Mouse (Mus musculus): Measurements from ENCODE around the gene Slc27a1. TPM values are rescaled to one million over a fixed set of nuclear protein-coding genes. Genes with fewer than 3 reads are reported as not detected.
A peak's percentile ranks its signal among the peaks of the same experiment; 100 is the strongest.

Gene Slc27a1
- polyA plus RNA-seq, 1 experiment = 57.5 TPM

- H3K36me3 ChIP-seq (ENCODE audit: control insufficient read depth, insufficient read depth) = peaks cover 3% of the 10 kb centered on the region
- peak within 1 kb of the TSS; percentile 28 for H3ac ChIP-seq (ENCODE audit: control insufficient read depth, insufficient read length, low read depth)
- H3K79me2 ChIP-seq (ENCODE audit: control insufficient read depth, insufficient read depth) = peaks cover 16% of the 10 kb centered on the region
- H3K27me3 ChIP-seq (ENCODE audit: control insufficient read depth, insufficient read depth, insufficient read length) = no peaks in the 10 kb centered on the region
- no peak within 1 kb of the TSS for H3K4me3 ChIP-seq (ENCODE audit: insufficient read depth, poor library complexity, severe bottlenecking)
- H3K79me3 ChIP-seq (ENCODE audit: low read depth) = peaks cover 10% of the 10 kb centered on the region
- TF ChIP-seq MAX (IDR thresholded peaks at IDR 0.05) (no peak), CTCF (IDR thresholded peaks at IDR 0.05; ENCODE audit: control insufficient read depth, insufficient read depth, insufficient read length) (no peak)
Observed at GRCm38 (mm10) chr8:71597451-71597850, 28.8 kb downstream of the Slc27a1 start, which contains the start of gene Fam129c. TSS of gene Fam129c (plus strand) at chr8:71597648.

- no peak for TF ChIP-seq MYOG (IDR thresholded peaks at IDR 0.05; ENCODE audit: control insufficient read depth, extremely low read depth, insufficient read length)
- no peak for TF ChIP-seq FOSL1 (IDR thresholded peaks at IDR 0.05; ENCODE audit: insufficient read depth, low read length, poor library complexity, severe bottlenecking)
- TF ChIP-seq USF1 (IDR thresholded peaks at IDR 0.05; ENCODE audit: low read depth) = no peak
- TF ChIP-seq MAX (IDR thresholded peaks at IDR 0.05) = no peak
- TF ChIP-seq CTCF (IDR thresholded peaks at IDR 0.05; ENCODE audit: control insufficient read depth, insufficient read depth, insufficient read length) = no peak
- no peak for TF ChIP-seq CEBPB (IDR thresholded peaks at IDR 0.05; ENCODE audit: low read depth)
- no peak for TF ChIP-seq MYOD1 (IDR thresholded peaks at IDR 0.05; ENCODE audit: control insufficient read depth, insufficient read length, low read depth)
- H3K36me3 ChIP-seq (ENCODE audit: control insufficient read depth, insufficient read depth) = peaks cover 3% of the 10 kb centered on the region
- peaks cover under 1% of the 10 kb centered on the region for H3K79me3 ChIP-seq (ENCODE audit: low read depth)
- H3K27me3 ChIP-seq (ENCODE audit: control insufficient read depth, insufficient read depth, insufficient read length) = no peaks in the 10 kb centered on the region
- H3K79me2 ChIP-seq (ENCODE audit: control insufficient read depth, insufficient read depth) = peaks cover 7% of the 10 kb centered on the region
- no peak overlapping the region for H3K4me3 ChIP-seq (ENCODE audit: insufficient read depth, poor library complexity, severe bottlenecking)
- H3ac ChIP-seq (ENCODE audit: control insufficient read depth, insufficient read length, low read depth) = no peak overlapping the region
Observed at GRCm38 (mm10) chr8:71598375-71598774, 29.7 kb downstream of the Slc27a1 start.

DNA sequence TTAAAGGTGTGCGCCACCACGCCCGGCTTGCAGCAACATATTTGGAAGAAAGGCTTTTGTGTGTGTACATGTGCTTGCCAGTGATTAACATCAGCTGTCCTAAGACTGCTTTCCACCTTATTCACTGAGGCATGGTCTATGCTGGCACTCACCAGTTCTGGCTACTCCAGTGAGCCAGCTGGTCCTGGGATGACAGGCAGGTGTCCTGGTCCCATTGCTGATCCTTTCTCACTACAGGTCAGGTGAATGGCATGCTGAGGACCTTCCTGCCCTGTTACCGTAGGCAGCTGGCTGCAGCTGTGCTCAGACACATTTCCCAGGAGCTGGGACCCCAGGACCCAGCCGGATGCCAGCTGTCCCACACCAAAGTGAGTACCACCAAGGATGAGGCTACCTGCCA lies 30.2 kb downstream of the Slc27a1 start:
- Histone ChIP-seq H3K79me3 (ENCODE audit: low read depth) (no peaks in the 10 kb centered on the region), H3K36me3 (ENCODE audit: control insufficient read depth, insufficient read depth) (peaks cover 3% of the 10 kb centered on the region), H3K79me2 (ENCODE audit: control insufficient read depth, insufficient read depth) (peaks cover 2% of the 10 kb centered on the region), H3ac (ENCODE audit: control insufficient read depth, insufficient read length, low read depth) (no peak overlapping the region), H3K4me3 (ENCODE audit: insufficient read depth, poor library complexity, severe bottlenecking) (no peak overlapping the region), H3K27me3 (ENCODE audit: control insufficient read depth, insufficient read depth, insufficient read length) (no peaks in the 10 kb centered on the region)
- TF ChIP-seq CEBPB (IDR thresholded peaks at IDR 0.05; ENCODE audit: low read depth) = no peak
- no peak for TF ChIP-seq MAX (IDR thresholded peaks at IDR 0.05)
- no peak for TF ChIP-seq CTCF (IDR thresholded peaks at IDR 0.05; ENCODE audit: control insufficient read depth, insufficient read depth, insufficient read length)
- no peak for TF ChIP-seq FOSL1 (IDR thresholded peaks at IDR 0.05; ENCODE audit: insufficient read depth, low read length, poor library complexity, severe bottlenecking)
- no peak for TF ChIP-seq MYOG (IDR thresholded peaks at IDR 0.05; ENCODE audit: control insufficient read depth, extremely low read depth, insufficient read length)
- no peak for TF ChIP-seq USF1 (IDR thresholded peaks at IDR 0.05; ENCODE audit: low read depth)
- TF ChIP-seq MYOD1 (IDR thresholded peaks at IDR 0.05; ENCODE audit: control insufficient read depth, insufficient read length, low read depth) = no peak

DNA sequence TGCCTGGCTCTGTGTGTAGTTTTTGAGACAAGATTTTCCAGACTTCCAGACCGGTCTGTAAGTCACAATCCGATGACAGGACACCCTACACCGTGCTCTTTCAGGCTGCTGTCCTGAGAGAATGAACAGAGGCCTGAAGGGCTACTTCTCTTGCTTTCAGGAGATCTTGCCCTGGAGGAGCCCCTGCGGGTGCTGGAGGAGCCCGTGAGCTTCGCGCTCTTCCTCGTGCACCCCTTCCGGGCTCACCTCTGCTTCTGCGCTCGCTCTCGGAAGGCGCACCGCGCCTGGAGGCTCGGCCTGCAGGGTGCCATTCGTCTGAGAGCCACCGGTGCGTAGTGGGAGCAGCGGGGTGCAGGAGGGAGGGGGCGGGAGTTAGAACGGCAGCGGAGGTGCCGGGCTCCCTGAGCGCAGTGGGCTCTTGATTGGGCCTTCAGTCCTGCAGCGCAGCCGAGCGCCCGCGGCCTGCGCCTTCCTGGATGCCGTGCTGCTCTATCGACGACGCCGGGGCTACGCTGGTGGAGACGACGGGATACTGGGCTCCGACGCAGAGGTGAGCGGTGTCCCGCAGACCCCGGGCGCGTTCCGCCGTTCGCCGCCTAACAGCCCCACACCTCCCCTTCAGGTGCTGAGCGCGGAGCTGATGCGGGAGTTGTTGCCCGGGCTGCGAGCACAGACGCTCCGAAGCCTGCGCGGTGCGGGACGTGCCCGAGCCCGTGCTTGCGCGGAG lies 33.4 kb downstream of the Slc27a1 start:
- no peaks in the 10 kb centered on the region for H3K36me3 ChIP-seq (ENCODE audit: control insufficient read depth, insufficient read depth)
- no peaks in the 10 kb centered on the region for H3K27me3 ChIP-seq (ENCODE audit: control insufficient read depth, insufficient read depth, insufficient read length)
- no peaks in the 10 kb centered on the region for H3K79me3 ChIP-seq (ENCODE audit: low read depth)
- no peak overlapping the region for H3K4me3 ChIP-seq (ENCODE audit: insufficient read depth, poor library complexity, severe bottlenecking)
- no peak overlapping the region for H3ac ChIP-seq (ENCODE audit: control insufficient read depth, insufficient read length, low read depth)
- H3K79me2 ChIP-seq (ENCODE audit: control insufficient read depth, insufficient read depth) = no peaks in the 10 kb centered on the region
- no peak for TF ChIP-seq USF1 (IDR thresholded peaks at IDR 0.05; ENCODE audit: low read depth)
- no peak for TF ChIP-seq MYOG (IDR thresholded peaks at IDR 0.05; ENCODE audit: control insufficient read depth, extremely low read depth, insufficient read length)
- no peak for TF ChIP-seq CTCF (IDR thresholded peaks at IDR 0.05; ENCODE audit: control insufficient read depth, insufficient read depth, insufficient read length)
- TF ChIP-seq CEBPB (IDR thresholded peaks at IDR 0.05; ENCODE audit: low read depth) = no peak
- no peak for TF ChIP-seq MYOD1 (IDR thresholded peaks at IDR 0.05; ENCODE audit: control insufficient read depth, insufficient read length, low read depth)
- no peak for TF ChIP-seq FOSL1 (IDR thresholded peaks at IDR 0.05; ENCODE audit: insufficient read depth, low read length, poor library complexity, severe bottlenecking)
- no peak for TF ChIP-seq MAX (IDR thresholded peaks at IDR 0.05)

DNA sequence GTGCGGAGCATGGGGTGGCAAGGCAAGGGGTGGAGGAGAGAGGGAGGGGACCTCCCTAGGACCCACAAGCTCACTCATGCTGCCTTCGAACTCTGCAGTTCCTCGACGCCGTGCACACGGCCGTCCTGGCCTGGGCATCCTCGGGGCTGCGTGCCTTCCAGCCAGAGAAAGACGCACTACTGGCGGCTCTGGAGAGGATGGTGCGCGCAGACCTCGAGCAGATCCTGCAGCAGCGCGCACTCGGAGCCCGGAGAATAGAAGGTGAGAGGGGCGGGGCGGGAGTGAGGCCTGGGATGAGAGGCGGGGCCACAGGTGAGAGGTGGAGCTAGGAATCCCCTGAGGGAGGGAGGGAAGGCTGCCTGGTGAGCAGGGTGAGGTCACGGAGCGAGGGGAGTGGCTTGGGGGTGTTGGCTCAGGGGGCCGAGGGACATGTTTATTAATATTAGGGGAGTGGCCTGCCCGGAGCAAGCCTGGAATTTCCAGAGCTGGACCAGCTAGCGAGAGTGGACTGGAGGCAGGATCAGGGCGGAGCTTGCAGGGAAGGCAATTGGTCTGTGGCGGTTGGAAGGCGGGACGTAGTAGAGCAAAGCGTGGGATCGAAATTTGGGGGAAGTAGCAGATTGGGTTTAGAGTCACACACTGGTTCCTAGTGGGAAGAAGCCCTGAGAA lies 34.1 kb downstream of the Slc27a1 start:
- H3K27me3 ChIP-seq (ENCODE audit: control insufficient read depth, insufficient read depth, insufficient read length) = no peaks in the 10 kb centered on the region
- no peaks in the 10 kb centered on the region for H3K79me3 ChIP-seq (ENCODE audit: low read depth)
- H3K36me3 ChIP-seq (ENCODE audit: control insufficient read depth, insufficient read depth) = no peaks in the 10 kb centered on the region
- no peak for TF ChIP-seq CEBPB (IDR thresholded peaks at IDR 0.05; ENCODE audit: low read depth)
- no peak for TF ChIP-seq MYOD1 (IDR thresholded peaks at IDR 0.05; ENCODE audit: control insufficient read depth, insufficient read length, low read depth)
- TF ChIP-seq CTCF (IDR thresholded peaks at IDR 0.05; ENCODE audit: control insufficient read depth, insufficient read depth, insufficient read length) = no peak
- no peak for TF ChIP-seq MYOG (IDR thresholded peaks at IDR 0.05; ENCODE audit: control insufficient read depth, extremely low read depth, insufficient read length)
- TF ChIP-seq FOSL1 (IDR thresholded peaks at IDR 0.05; ENCODE audit: insufficient read depth, low read length, poor library complexity, severe bottlenecking) = no peak
- TF ChIP-seq USF1 (IDR thresholded peaks at IDR 0.05; ENCODE audit: low read depth) = no peak
- TF ChIP-seq MAX (IDR thresholded peaks at IDR 0.05) = no peak
- no peak overlapping the region for H3K4me3 ChIP-seq (ENCODE audit: insufficient read depth, poor library complexity, severe bottlenecking)
- H3ac ChIP-seq (ENCODE audit: control insufficient read depth, insufficient read length, low read depth) = no peak overlapping the region
- H3K79me2 ChIP-seq (ENCODE audit: control insufficient read depth, insufficient read depth) = no peaks in the 10 kb centered on the region

Measured in C2C12 (cell line).